Mouse (Mus musculus) erythroblast, embryonic 14.5 days (primary cell): ENCODE results near the gene Celf6.

Experiments
- GATA1 ChIP-seq: IDR thresholded peaks from 2 replicates; pipeline ENCODE4 v1.6.1; 2012; ENCODE audit warnings: low read length, inconsistent platforms, mixed read lengths
- TAL1 ChIP-seq: IDR thresholded peaks from 3 replicates; pipeline ENCODE4 v1.6.1; 2012; ENCODE audit warnings: low read length, inconsistent platforms, mixed read lengths

- TF ChIP-seq TAL1 = no peak
- no peak for TF ChIP-seq GATA1
Measured at GRCm38 (mm10) chr9:59553719-59554118, 24.0 kb upstream of the Celf6 start.
